Mouse (Mus musculus): ENCODE measurements around the gene Pkd1l1. TPM values are rescaled to one million over a fixed set of nuclear protein-coding genes. Genes with fewer than 3 reads are reported as not detected.

Gene Pkd1l1
- total RNA-seq, 1 experiment: 0.58 TPM

GRCm38 (mm10) chr11:8826046-8826445 is 147.0 kb downstream of the Pkd1l1 start:
- Histone ChIP-seq H3K9ac (ENCODE audit: insufficient read depth, low read depth, low read length, poor library complexity, severe bottlenecking) (no peak overlapping the region), H3K4me3 (ENCODE audit: insufficient read depth in 1 of 2, low read depth in 1 of 2, low read length in 2 of 2, poor library complexity in 1 of 2, severe bottlenecking in 1 of 2) (no peak overlapping the region), H3K9me3 (ENCODE audit: control insufficient read depth, insufficient read depth, low read depth, low read length) (no peaks in the 10 kb centered on the region), H3K27ac (ENCODE audit: insufficient read depth, low read depth, low read length, poor library complexity, severe bottlenecking) (no peak overlapping the region), H3K4me1 (ENCODE audit: control insufficient read depth in 2 of 2, insufficient read depth in 2 of 2, low read length in 2 of 2, poor library complexity in 1 of 2) (peaks cover 0 to 2% of the 10 kb centered on the region in 2 experiments; a peak in 2 of 4 replicates), H3K36me3 (ENCODE audit: control insufficient read depth, insufficient read depth, low read length, poor library complexity, severe bottlenecking) (no peaks in the 10 kb centered on the region)
- in situ Hi-C loops (cut with MboI; ENCODE audit: low sequenced_read_pairs in 2 of 2, unreplicated experiment in 2 of 2): no loop called here
- no peak for TF ChIP-seq ZNF384 (IDR thresholded peaks at IDR 0.05; ENCODE audit: low read depth, low read length)
- TF ChIP-seq MAFK (IDR thresholded peaks at IDR 0.05; ENCODE audit: insufficient read depth, low read depth, low read length): no peak
- no peak for TF ChIP-seq CHD2 (IDR thresholded peaks at IDR 0.05; ENCODE audit: low read depth, low read length)
- TF ChIP-seq ZC3H11A (IDR thresholded peaks at IDR 0.05; ENCODE audit: borderline replicate concordance, low read depth, low read length): no peak
- TF ChIP-seq HCFC1 (IDR thresholded peaks at IDR 0.05; ENCODE audit: borderline replicate concordance, insufficient read depth, low read length): no peak
- no peak for DNase-seq (ENCODE audit: low read depth, low spot score)

DNA sequence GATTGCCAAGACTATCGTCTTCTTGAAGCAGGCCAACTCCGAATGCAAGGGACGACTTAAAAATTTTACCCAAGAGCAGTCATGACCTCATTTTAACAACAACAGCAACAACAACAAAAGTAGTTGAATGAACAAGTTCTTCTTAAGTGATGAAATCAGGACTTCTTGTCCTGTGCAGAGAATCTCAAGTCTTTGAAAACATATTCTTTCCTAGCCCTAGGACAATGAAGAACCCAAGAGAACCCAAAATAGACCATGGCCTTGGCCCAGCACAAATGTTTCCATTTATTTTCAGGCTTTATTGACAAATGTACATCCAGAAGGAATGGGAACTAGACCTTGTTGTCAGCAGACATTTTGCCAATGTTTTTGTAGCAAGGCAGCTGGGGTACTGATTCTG is 147.7 kb downstream of the Pkd1l1 start:
- Histone ChIP-seq H3K4me3 (ENCODE audit: insufficient read depth in 1 of 2, low read depth in 1 of 2, low read length in 2 of 2, poor library complexity in 1 of 2, severe bottlenecking in 1 of 2) (no peak overlapping the region), H3K9ac (ENCODE audit: insufficient read depth, low read depth, low read length, poor library complexity, severe bottlenecking) (no peak overlapping the region), H3K27ac (ENCODE audit: insufficient read depth, low read depth, low read length, poor library complexity, severe bottlenecking) (no peak overlapping the region), H3K9me3 (ENCODE audit: control insufficient read depth, insufficient read depth, low read depth, low read length) (no peaks in the 10 kb centered on the region), H3K4me1 (ENCODE audit: control insufficient read depth in 2 of 2, insufficient read depth in 2 of 2, low read length in 2 of 2, poor library complexity in 1 of 2) (peaks cover 0 to 2% of the 10 kb centered on the region in 2 experiments; a peak in 2 of 4 replicates), H3K36me3 (ENCODE audit: control insufficient read depth, insufficient read depth, low read length, poor library complexity, severe bottlenecking) (no peaks in the 10 kb centered on the region)
- in situ Hi-C loops (cut with MboI; ENCODE audit: low sequenced_read_pairs in 2 of 2, unreplicated experiment in 2 of 2): no loop called here
- TF ChIP-seq CHD2 (IDR thresholded peaks at IDR 0.05; ENCODE audit: low read depth, low read length): no peak
- no peak for TF ChIP-seq MAFK (IDR thresholded peaks at IDR 0.05; ENCODE audit: insufficient read depth, low read depth, low read length)
- TF ChIP-seq ZNF384 (IDR thresholded peaks at IDR 0.05; ENCODE audit: low read depth, low read length): no peak
- no peak for TF ChIP-seq HCFC1 (IDR thresholded peaks at IDR 0.05; ENCODE audit: borderline replicate concordance, insufficient read depth, low read length)
- no peak for TF ChIP-seq ZC3H11A (IDR thresholded peaks at IDR 0.05; ENCODE audit: borderline replicate concordance, low read depth, low read length)
- DNase-seq (ENCODE audit: low read depth, low spot score): no peak

DNA sequence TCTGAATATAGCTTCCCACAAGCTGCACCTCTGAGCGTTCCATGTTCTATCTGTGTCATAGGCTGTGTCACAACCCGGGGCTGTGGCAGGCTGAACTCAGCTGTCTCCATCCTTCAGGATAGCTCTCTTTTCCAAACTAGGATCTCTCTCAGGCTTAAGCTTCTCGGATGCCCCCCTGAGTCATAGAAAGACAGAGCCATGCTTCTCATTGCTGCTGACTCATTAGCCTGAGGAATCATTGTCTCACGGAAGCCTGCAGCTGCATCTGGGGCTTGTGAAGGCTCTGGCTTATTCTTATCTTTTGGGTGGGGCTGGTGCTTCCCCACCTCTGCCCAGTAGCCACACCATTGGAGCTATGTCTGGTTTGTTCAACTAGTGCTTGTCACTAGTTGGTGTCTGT is 151.7 kb downstream of the Pkd1l1 start:
- H3K36me3 ChIP-seq (ENCODE audit: control insufficient read depth, insufficient read depth, low read length, poor library complexity, severe bottlenecking): no peaks in the 10 kb centered on the region
- H3K27ac ChIP-seq (ENCODE audit: insufficient read depth, low read depth, low read length, poor library complexity, severe bottlenecking): no peak overlapping the region
- in situ Hi-C loops (cut with MboI; ENCODE audit: low sequenced_read_pairs in 2 of 2, unreplicated experiment in 2 of 2): no loop called here
- H3K4me1 ChIP-seq (ENCODE audit: control insufficient read depth in 2 of 2, insufficient read depth in 2 of 2, low read length in 2 of 2, poor library complexity in 1 of 2): peaks cover 0 to 2% of the 10 kb centered on the region in 2 experiments; a peak in 2 of 4 replicates
- H3K9ac ChIP-seq (ENCODE audit: insufficient read depth, low read depth, low read length, poor library complexity, severe bottlenecking): no peak overlapping the region
- H3K9me3 ChIP-seq (ENCODE audit: control insufficient read depth, insufficient read depth, low read depth, low read length): no peaks in the 10 kb centered on the region
- DNase-seq (ENCODE audit: low read depth, low spot score): no peak
- TF ChIP-seq MAFK (IDR thresholded peaks at IDR 0.05; ENCODE audit: insufficient read depth, low read depth, low read length) (no peak), CHD2 (IDR thresholded peaks at IDR 0.05; ENCODE audit: low read depth, low read length) (no peak), ZC3H11A (IDR thresholded peaks at IDR 0.05; ENCODE audit: borderline replicate concordance, low read depth, low read length) (no peak), ZNF384 (IDR thresholded peaks at IDR 0.05; ENCODE audit: low read depth, low read length) (no peak), HCFC1 (IDR thresholded peaks at IDR 0.05; ENCODE audit: borderline replicate concordance, insufficient read depth, low read length) (no peak)
- no peak overlapping the region for H3K4me3 ChIP-seq (ENCODE audit: insufficient read depth in 1 of 2, low read depth in 1 of 2, low read length in 2 of 2, poor library complexity in 1 of 2, severe bottlenecking in 1 of 2)

DNA sequence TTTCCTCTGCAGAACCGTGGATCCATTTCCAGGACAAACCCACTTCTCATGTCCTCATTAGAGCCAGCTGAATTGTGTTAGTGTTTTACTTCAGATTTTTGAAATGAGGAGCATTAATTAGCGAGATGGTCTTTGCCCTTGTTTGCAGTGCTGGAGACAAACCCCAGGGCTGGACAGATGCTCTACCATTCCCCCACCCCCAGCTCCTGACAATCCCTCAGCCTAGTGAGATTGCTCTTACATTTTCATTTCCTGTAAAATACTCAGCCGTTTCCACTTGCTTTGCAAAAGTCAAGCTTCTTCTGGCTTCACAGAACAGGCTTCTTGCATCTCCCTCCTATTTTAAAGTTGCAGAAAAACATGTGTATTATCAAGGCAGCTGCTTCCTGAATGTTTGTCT is 155.7 kb downstream of the Pkd1l1 start:
- Histone ChIP-seq H3K4me3 (ENCODE audit: insufficient read depth in 1 of 2, low read depth in 1 of 2, low read length in 2 of 2, poor library complexity in 1 of 2, severe bottlenecking in 1 of 2) (no peak overlapping the region), H3K4me1 (ENCODE audit: control insufficient read depth in 2 of 2, insufficient read depth in 2 of 2, low read length in 2 of 2, poor library complexity in 1 of 2) (no peaks in the 10 kb centered on the region), H3K9me3 (ENCODE audit: control insufficient read depth, insufficient read depth, low read depth, low read length) (no peaks in the 10 kb centered on the region), H3K36me3 (ENCODE audit: control insufficient read depth, insufficient read depth, low read length, poor library complexity, severe bottlenecking) (no peaks in the 10 kb centered on the region), H3K9ac (ENCODE audit: insufficient read depth, low read depth, low read length, poor library complexity, severe bottlenecking) (no peak overlapping the region), H3K27ac (ENCODE audit: insufficient read depth, low read depth, low read length, poor library complexity, severe bottlenecking) (no peak overlapping the region)
- TF ChIP-seq MAFK (IDR thresholded peaks at IDR 0.05; ENCODE audit: insufficient read depth, low read depth, low read length) (no peak), HCFC1 (IDR thresholded peaks at IDR 0.05; ENCODE audit: borderline replicate concordance, insufficient read depth, low read length) (no peak), ZNF384 (IDR thresholded peaks at IDR 0.05; ENCODE audit: low read depth, low read length) (no peak), CHD2 (IDR thresholded peaks at IDR 0.05; ENCODE audit: low read depth, low read length) (no peak), ZC3H11A (IDR thresholded peaks at IDR 0.05; ENCODE audit: borderline replicate concordance, low read depth, low read length) (no peak)
- in situ Hi-C loops (cut with MboI; ENCODE audit: low sequenced_read_pairs in 2 of 2, unreplicated experiment in 2 of 2): no loop called here
- DNase-seq (ENCODE audit: low read depth, low spot score): no peak

All from ES-E14 (cell line).